Mouse (Mus musculus) cerebellum, postnatal 25 days (tissue): Measurements from ENCODE around the gene Cntn4.
"Not testable (repeated sequence)": the region's sequence is repeated elsewhere in the genome, so short reads cannot be mapped to it uniquely, and the experiment has no call there.

Experiments used
- DNase-seq, 2 experiments: peaks; one replicate each; pipeline ENCODE4 v3.0.0; 2021; ENCODE audit warnings: mixed read lengths in 2 of 2

Cntn4 gene

GRCm38 (mm10) chr6:106332933-106333332, 655.5 kb downstream of the Cntn4 start:
- no peak for DNase-seq

- no peak for DNase-seq
These were observed 657.6 kb downstream of the Cntn4 start for GRCm38 (mm10) chr6:106335066-106335465.

GRCm38 (mm10) chr6:106336805-106337204, 659.3 kb downstream of the Cntn4 start:
- DNase-seq, result no peak

- DNase-seq, result no peak
These were observed 660.4 kb downstream of the Cntn4 start for GRCm38 (mm10) chr6:106337829-106338228.

- DNase-seq, result no peak
These were observed 663.7 kb downstream of the Cntn4 start for GRCm38 (mm10) chr6:106341114-106341513.

- DNase-seq, result no peak
These were observed 672.6 kb downstream of the Cntn4 start for GRCm38 (mm10) chr6:106350072-106350471.

GRCm38 (mm10) chr6:106351389-106351788, 673.9 kb downstream of the Cntn4 start:
- DNase-seq, result no peak

- not testable (repeated sequence) for DNase-seq
These were observed 681.3 kb downstream of the Cntn4 start for GRCm38 (mm10) chr6:106358801-106359200.

- DNase-seq, result peak; percentile 83 to 87
These were observed 704.0 kb downstream of the Cntn4 start for GRCm38 (mm10) chr6:106381288-106382025.

- DNase-seq, result no peak
These were observed 710.5 kb downstream of the Cntn4 start for GRCm38 (mm10) chr6:106387833-106388406.

GRCm38 (mm10) chr6:106408014-106408413, 730.6 kb downstream of the Cntn4 start:
- DNase-seq, result no peak

GRCm38 (mm10) chr6:106408634-106409033, 731.2 kb downstream of the Cntn4 start:
- no peak for DNase-seq

- no peak for DNase-seq
These were observed 745.5 kb downstream of the Cntn4 start for GRCm38 (mm10) chr6:106422947-106423346.

GRCm38 (mm10) chr6:106423471-106423870, 746.0 kb downstream of the Cntn4 start:
- peak; percentile 31 to 50 for DNase-seq

GRCm38 (mm10) chr6:106426615-106427014, 749.2 kb downstream of the Cntn4 start:
- no peak for DNase-seq

GRCm38 (mm10) chr6:106431466-106431865, 754.0 kb downstream of the Cntn4 start:
- DNase-seq, result no peak

- peak; percentile 42 to 69 for DNase-seq
These were observed 763.3 kb downstream of the Cntn4 start for GRCm38 (mm10) chr6:106440786-106441185.

- DNase-seq, result peak in 1 of 2 experiments; percentile 14
These were observed 763.8 kb downstream of the Cntn4 start for GRCm38 (mm10) chr6:106441246-106441645.

GRCm38 (mm10) chr6:106454131-106454838, 776.8 kb downstream of the Cntn4 start:
- DNase-seq, result peak in 1 of 2 experiments; percentile 25

- no peak for DNase-seq
These were observed 778.2 kb downstream of the Cntn4 start for GRCm38 (mm10) chr6:106455616-106456015.

- DNase-seq, result no peak
These were observed 780.7 kb downstream of the Cntn4 start for GRCm38 (mm10) chr6:106458166-106458565.

- no peak for DNase-seq
These were observed 784.9 kb downstream of the Cntn4 start for GRCm38 (mm10) chr6:106462403-106462802.

- no peak for DNase-seq
These were observed 786.4 kb downstream of the Cntn4 start for GRCm38 (mm10) chr6:106463857-106464256.

GRCm38 (mm10) chr6:106465766-106466165, 788.3 kb downstream of the Cntn4 start:
- no peak for DNase-seq
